Mouse (Mus musculus): ENCODE results near the gene Katnb1. TPM values are rescaled to one million over a fixed set of nuclear protein-coding genes. Genes with fewer than 3 reads are reported as not detected.

Katnb1 gene
- polyA plus RNA-seq (2012; rRNA removed) = 12.7 and 13.5 TPM in 2 replicates

DNA sequence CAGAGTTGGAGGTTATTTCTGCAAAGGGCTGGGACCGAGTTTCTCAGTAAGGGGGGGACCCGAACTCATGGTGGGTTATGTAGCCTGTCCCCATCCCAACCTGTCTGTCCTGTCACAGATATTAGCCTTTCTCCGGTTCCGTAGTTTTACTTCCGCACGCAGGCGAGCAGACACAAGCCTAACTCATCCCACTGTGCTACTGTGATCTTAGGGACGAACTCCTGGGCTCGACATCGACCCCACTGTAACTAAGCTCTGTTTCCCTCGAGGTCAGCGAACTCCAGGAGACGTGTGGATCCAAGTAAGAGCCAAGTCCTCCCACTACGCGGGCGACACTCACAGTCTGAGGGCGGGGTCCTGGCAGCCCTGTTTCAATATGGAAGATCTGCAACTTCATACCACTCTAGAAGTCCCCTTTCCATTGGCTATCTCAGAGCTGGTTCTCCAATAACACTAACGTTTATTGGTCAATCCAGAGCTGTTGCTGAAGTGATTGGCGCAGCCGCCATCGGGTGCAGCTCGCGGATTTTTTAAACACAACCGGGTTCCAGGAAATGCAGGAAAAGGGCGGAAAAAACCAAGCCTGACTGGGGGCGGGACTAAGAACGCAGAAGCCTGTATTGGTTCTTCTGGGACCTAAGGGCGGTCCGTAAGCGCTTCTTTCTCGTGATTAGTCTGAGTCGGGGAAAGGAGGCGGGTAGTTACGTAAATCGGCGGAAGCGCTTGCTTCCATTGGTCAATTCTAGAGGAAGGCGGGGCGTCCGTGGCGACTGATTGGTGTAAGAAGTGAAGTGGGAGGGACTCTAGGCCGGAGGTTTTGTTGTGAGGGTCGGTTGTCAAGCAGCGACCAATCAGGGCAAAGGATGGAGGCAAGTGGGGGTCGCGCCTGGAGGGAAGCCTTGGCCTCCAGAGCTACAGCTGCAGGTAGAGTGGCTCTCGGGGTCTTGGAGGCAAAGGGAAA lies at the start of gene Katnb1:
Gene Katnb1, plus strand, starts transcription at position 806 of the 961 bp plus-strand sequence.
- DNase-seq (ENCODE audit: low spot score) = peak; percentile 78

- DNase-seq (ENCODE audit: low spot score) = no peak
These were observed 43.7 kb upstream of the Katnb1 start for GRCm38 (mm10) chr8:95037106-95037925.

DNA sequence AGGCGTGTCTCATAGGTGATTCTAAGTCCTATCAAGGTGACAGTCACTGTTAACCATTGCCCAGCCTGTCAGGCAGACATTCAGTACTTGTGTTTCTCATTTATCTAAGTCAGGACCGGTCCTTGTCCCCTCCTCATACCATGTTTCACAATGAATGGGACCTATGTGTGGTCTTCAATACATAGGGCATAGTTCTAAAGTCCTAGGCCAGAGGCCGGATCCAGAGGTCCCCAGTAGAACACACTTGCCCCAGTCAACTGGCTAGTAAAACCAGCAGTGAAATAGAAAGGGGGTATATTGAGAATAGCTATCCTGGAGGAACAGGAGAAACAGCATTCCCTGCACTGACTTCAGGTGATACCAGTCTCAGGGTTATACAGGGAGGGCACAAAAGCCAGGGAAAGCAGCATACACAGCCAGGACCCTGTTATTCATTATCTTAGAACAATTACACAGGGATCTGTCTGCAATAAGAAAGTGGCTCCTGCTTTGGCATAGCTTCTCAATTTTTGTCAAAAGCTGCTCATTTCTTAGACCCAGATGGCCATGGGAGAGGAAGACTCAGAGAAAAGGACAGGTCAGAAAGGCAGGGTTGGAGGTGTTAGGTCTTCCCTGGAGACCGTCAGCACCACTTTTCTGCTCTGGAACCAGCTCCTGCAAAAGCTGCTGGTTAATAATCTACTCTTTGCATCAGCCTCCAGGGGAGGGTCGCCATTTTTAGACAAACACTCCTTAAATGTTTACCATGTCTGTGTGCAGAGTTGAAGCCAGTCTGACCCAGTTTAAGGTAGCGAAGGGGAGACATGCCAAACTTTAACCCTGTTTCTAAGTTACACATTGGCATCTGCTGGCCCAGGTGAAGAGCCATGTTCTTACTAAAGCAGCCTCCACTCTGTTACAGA lies 38.9 kb upstream of the Katnb1 start:
- no peak for DNase-seq (ENCODE audit: low spot score)

DNA sequence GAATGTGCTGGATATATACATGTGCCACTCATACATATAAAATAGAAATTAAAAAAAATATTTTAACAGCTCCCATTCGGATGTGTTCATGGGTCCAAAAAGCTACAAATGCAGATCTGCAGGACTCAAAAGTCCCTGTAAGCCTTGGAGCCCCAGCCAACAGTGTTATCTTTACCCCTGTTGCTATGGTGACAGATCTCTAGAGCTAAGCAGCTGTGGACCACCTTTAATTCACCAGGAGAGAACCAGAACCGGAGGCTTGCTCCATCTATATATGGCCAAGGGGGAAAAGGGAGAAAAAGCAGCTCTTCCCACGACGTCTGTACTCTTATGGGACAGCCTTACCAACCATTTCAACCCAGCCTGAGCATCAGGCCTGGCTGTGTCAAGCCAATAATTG lies 36.2 kb upstream of the Katnb1 start:
- DNase-seq (ENCODE audit: low spot score) = no peak

DNA sequence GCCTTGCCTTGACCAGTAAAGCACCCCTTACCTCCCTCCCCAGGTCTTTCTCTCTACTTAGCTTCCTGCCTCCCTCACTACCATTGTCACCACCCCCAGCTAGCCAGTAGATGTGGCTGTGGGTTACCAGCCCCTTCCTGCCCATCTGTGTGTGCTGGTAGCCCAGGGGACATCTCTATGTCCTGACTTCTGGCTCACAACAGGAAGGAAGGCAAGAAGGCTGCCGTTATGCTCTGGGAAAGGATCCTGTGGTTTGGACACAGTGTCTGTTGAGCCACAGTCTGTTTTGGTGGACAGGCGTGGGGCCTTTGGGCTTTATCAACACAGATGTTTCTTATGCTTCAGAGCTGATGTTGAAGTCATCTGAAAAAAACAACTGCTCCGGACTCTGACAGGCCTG lies 34.0 kb upstream of the Katnb1 start:
- no peak for DNase-seq (ENCODE audit: low spot score)

- DNase-seq (ENCODE audit: low spot score) = no peak
These were observed 32.9 kb upstream of the Katnb1 start for GRCm38 (mm10) chr8:95047884-95048680.

GRCm38 (mm10) chr8:95049636-95050035 lies 31.4 kb upstream of the Katnb1 start:
- DNase-seq (ENCODE audit: low spot score) = no peak

DNA sequence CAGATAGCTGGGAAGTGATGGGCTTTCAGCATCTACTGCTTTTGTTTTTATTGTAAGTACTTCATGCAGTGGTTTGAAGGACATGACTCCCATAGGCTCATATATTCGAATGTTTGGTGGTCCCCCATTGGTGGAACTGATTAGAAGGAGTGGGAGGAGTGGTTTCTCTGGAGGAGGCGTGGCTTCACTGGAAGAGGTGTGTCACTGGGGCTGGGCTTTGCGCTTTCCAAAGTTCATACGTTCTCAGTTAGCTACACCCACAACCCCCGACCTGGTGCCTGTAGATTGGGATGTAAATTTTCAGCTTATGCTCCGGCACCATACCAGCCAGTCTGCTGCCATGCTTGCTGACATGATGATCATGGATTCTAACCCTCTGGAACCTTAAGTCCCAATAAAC lies 26.5 kb upstream of the Katnb1 start:
- no peak for DNase-seq (ENCODE audit: low spot score)

GRCm38 (mm10) chr8:95054927-95055510 lies 26.0 kb upstream of the Katnb1 start, which contains the start of gene Drc7:
Drc7 (plus strand) TSS chr8:95055103.
- no peak for DNase-seq (ENCODE audit: low spot score)

GRCm38 (mm10) chr8:95056414-95056813 lies 24.6 kb upstream of the Katnb1 start:
- DNase-seq (ENCODE audit: low spot score) = no peak

DNA sequence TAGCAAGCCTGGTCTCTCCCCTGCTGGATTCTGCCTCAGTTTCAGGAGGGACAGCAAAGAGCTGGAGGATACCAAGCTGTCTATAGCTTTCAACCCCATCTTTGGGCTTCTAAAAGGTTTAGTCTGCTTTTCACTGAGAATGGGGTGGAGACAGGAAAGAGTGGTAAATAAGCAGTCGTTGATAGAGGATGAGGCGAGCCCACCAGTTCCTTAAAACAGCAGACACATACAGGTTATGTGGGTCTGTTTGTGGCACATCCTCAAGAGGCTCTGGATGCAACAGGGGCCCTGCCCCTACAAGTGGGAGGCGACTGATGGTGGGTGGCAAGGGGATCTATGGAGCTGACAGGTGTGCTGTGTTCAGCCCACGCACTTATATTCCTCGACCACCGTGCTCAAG lies 22.3 kb upstream of the Katnb1 start:
- DNase-seq (ENCODE audit: low spot score) = no peak

- DNase-seq (ENCODE audit: low spot score) = no peak
These were observed 21.0 kb upstream of the Katnb1 start for GRCm38 (mm10) chr8:95059812-95060533.

DNA sequence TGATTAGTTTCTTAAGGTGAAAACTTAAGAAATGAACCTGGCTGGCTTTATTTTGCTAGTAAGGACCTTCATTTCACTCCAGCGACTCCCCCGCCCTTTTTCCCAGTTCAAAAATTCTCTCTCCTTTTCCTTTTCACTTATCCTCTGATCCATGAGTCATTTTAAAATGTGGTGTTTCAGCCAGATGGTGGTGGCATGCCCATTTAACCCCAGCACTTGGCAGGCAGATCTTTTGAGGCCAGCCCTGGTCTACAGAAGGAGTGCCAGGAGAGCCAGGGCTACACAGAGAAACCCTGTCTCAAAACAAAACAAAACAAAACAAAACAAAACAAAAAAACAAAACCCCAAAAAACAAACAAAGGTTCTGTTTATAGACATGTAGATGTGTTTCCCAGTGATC lies 16.5 kb upstream of the Katnb1 start:
- DNase-seq (ENCODE audit: low spot score) = no peak

GRCm38 (mm10) chr8:95067582-95067981 lies 13.4 kb upstream of the Katnb1 start:
- DNase-seq (ENCODE audit: low spot score) = no peak

DNA sequence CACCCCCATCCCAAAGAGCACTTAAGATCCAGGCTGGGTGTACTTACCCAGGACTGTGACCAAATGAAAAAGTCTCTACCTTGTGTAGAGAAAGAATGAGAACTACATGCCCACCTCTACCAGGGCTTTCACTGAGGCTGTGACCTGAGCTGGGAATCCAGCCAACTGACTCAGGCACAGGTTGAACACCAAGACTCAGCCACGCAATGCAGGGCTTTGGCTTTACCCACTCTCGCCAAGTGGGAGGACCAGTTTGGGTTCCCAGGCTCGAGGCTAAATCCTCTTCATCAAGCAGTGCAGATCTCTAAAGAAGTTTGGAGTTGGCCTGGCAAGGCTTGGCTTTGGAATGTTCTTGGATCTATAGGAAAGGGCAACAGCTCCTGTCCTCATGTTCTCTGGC lies 5.5 kb upstream of the Katnb1 start:
- no peak for DNase-seq (ENCODE audit: low spot score)

GRCm38 (mm10) chr8:95076151-95076550 lies 4.8 kb upstream of the Katnb1 start:
- DNase-seq (ENCODE audit: low spot score) = no peak

DNA sequence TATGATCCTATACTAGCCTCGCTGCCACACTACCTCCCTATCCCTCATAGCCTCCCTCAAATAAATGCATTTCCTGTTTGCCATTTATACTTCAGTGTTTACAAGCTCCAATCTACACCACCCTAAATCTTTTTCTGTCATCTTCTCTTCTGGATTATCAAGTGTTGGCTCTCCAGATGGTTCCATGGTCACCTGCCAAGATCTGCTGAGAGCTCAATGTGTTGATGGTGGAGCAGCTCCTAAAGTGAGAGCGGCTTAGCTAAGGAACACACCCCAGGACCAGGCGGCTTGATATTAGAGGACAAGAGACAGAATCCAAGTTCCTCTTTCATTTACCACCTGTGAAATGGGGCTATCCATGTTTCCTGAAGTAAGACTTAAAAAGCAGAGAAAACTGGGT lies 2.9 kb upstream of the Katnb1 start:
- DNase-seq (ENCODE audit: low spot score) = no peak

DNA sequence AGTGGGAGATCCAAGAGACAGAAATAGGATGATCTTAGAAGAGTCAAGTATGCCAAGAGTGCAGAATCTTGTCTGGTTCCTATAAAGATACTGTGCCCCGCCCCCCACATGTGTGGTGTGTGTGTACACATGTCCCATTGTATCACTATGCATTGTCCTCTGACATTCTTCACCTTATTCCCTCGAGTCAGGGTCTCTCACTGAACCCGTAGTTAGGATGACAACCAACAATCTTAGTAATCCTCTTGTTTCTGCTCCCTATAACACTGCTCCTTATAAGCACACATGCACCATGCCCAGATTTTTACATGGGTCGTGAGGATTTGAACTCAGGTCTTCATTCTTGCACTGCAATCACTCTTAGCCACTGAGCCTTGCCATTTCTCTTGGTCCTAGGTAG lies 1.7 kb upstream of the Katnb1 start:
- DNase-seq (ENCODE audit: low spot score) = no peak

DNA sequence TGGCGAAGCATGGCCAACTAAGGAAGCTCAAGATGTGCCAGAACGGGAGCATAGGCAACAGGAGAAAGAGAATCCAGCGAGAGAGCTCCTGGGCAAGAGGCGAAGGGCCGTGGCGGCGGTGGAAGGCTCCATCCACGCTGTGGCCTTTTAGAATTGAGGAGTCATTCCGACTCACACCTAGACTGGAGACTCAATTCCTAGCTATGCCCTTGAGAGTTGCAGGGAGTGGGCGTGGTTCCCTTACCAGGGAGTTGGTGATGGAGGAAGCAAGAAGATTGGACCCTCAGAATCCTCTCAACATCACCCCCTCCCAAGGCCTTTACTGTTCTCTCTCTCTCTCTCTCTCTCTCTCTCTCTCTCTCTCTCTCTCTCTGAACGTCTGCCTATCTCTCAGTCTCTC lies 664 bp downstream of the Katnb1 start:
- no peak for DNase-seq (ENCODE audit: low spot score)

GRCm38 (mm10) chr8:95084261-95084660 lies 3.3 kb downstream of the Katnb1 start:
- DNase-seq (ENCODE audit: low spot score) = no peak

All from urinary bladder, adult 2 months (tissue).